ENCODE assay signal across 8 mouse cellular contexts in the genomic region with DNA sequence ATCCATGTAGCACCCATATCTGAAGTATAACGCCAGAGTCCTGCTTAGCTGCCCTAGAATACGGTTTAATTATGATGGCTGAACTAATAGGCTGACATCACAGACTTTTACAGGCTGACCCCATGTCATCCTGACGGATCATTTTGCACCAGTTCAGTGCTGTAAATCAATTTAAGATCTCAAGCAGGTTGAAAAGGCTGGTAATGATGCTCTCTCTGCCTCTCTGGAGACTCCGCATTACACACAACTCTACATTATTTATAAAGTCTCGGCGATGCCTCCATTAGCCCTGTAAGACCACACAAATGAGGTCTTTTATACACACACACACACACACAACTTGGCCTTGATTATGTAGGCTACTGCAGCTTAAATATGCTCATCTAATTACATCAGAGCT. TPM values are rescaled to one million over a fixed set of nuclear protein-coding genes. Genes with fewer than 3 reads are reported as not detected.
DNase-seq lines count a peak whose midpoint lies in the region; ATAC-seq lines count a peak whose summit lies in the region.
"Had no signal": no experiment of that assay in that cellular context is flagged by ENCODE, and none has a peak within 500 bp of the region (broad histone marks: within the 10 kb centered on the region; RNA-seq: fewer than 3 reads in every experiment).

No protein-coding gene starts in this region.

- H3K27me3 ChIP-seq in hindbrain, embryonic 11.5 days (ENCODE audit: control insufficient read depth, insufficient read depth, low read length), result no peaks in the 10 kb centered on the region
- no peaks in the 10 kb centered on the region for H3K27me3 ChIP-seq in midbrain, embryonic 13.5 days

- H3K4me3 ChIP-seq in brown adipose tissue, adult 24 weeks (ENCODE audit: insufficient read depth, low read depth, low read length), result peak overlapping the region; percentile 2; the same call in 1 of the 2 replicates
- H3K4me3 ChIP-seq in hindbrain, embryonic 11.5 days (ENCODE audit: low read depth, low read length), result no peak overlapping the region; the same call in 1 of the 2 replicates
- H3K4me3 ChIP-seq in midbrain, embryonic 13.5 days (replicated peaks), result peak overlapping the region; percentile 92

- ATAC-seq in hindbrain, embryonic 11.5 days (ENCODE audit: low FRiP score), result peak; percentile 6; the same call in 1 of the 2 replicates
- ATAC-seq in midbrain, embryonic 13.5 days, result no peak
- ATAC-seq: lung, postnatal 0 days had no signal

- no peak overlapping the region for H3K27ac ChIP-seq in brown adipose tissue, adult 24 weeks (replicated peaks; ENCODE audit: low read depth, low read length)
- peak overlapping the region; percentile 64 for H3K27ac ChIP-seq in hindbrain, embryonic 11.5 days (ENCODE audit: low read depth, low read length)
- peak overlapping the region; percentile 69 for H3K27ac ChIP-seq in midbrain, embryonic 13.5 days

- DNase-seq in MN1 (ENCODE audit: low spot score), result peak; percentile 38
- peak; percentile 34 for DNase-seq in hindbrain, embryonic 11.5 days (ENCODE audit: low spot score)
- no peak for DNase-seq in T-cell, adult 2 months (ENCODE audit: low spot score)
- DNase-seq in cerebellum, adult 8-10 months, result no peak
- no peak for DNase-seq in lung, postnatal 4 days

- H3K9me3 ChIP-seq in hindbrain, embryonic 11.5 days (ENCODE audit: control insufficient read depth, low read length), result no peaks in the 10 kb centered on the region
- no peaks in the 10 kb centered on the region for H3K9me3 ChIP-seq in midbrain, embryonic 13.5 days

- WGBS in hindbrain, embryonic 11.5 days, result 49% methylated on average over 6 of the region's 6 CpGs
- WGBS in midbrain, embryonic 13.5 days, result 33% methylated on average over 6 of the region's 6 CpGs

- H3K9ac ChIP-seq in hindbrain, embryonic 11.5 days (ENCODE audit: low read depth, low read length), result no peak overlapping the region
- H3K9ac ChIP-seq in midbrain, embryonic 13.5 days (replicated peaks), result peak overlapping the region; percentile 59

- peak overlapping the region; percentile 27 for H3K4me2 ChIP-seq in hindbrain, embryonic 11.5 days (replicated peaks; ENCODE audit: low read depth, low read length)
- H3K4me2 ChIP-seq in midbrain, embryonic 13.5 days (replicated peaks), result peak overlapping the region; percentile 75

- H3K4me1 ChIP-seq in brown adipose tissue, adult 24 weeks (ENCODE audit: control insufficient read depth, insufficient read depth, insufficient read length, low read length), result peaks cover 7% of the 10 kb centered on the region; the same call in 1 of the 2 replicates
- 0 out of 2 replicates have a peak, but pooled peaks cover 4% of the 10 kb centered on the region for H3K4me1 ChIP-seq in hindbrain, embryonic 11.5 days (replicated peaks; ENCODE audit: control insufficient read depth, insufficient read depth, low read length)
- peaks cover 59% of the 10 kb centered on the region for H3K4me1 ChIP-seq in midbrain, embryonic 13.5 days (replicated peaks)

- H3K36me3 ChIP-seq in hindbrain, embryonic 11.5 days (ENCODE audit: control insufficient read depth, insufficient read depth, low read length), result no peaks in the 10 kb centered on the region
- H3K36me3 ChIP-seq in midbrain, embryonic 13.5 days, result no peaks in the 10 kb centered on the region

RNA-seq across cellular contexts. Expression of a gene that starts 2.4 kb away (rescaled TPM):
- 6.3 and 7.1 TPM in 2 replicates for polyA plus RNA-seq in brown adipose tissue, adult 24 weeks (2012; ENCODE audit: insufficient read depth, insufficient read length, missing spikeins)
- polyA plus RNA-seq in hindbrain, embryonic 11.5 days (2014; fragmentation: Nextera tagmentation; extraction: Ambion mirVana), result 62.6 and 73.4 TPM in 2 replicates
- 63.2 and 64.6 TPM in 2 replicates for polyA plus RNA-seq in midbrain, embryonic 13.5 days (2015; fragmentation: Nextera tagmentation; extraction: Ambion mirVana)

Comparison
In these comparisons a context has a peak if more than half of its experiments do, and no peak if none do; other contexts are left out.
1. DNase-seq: peak in MN1 (single experiment) and hindbrain, embryonic 11.5 days (single experiment); none in T-cell, adult 2 months (single experiment), cerebellum, adult 8-10 months (single experiment) and lung, postnatal 4 days (0 of 2).